Mouse (Mus musculus): ENCODE results near the gene Gga3.

GRCm38 (mm10) chr11:115618732-115619516, 15.1 kb upstream of the Gga3 start:
- no peak for TF ChIP-seq GATA1 (IDR thresholded peaks at IDR 0.05; ENCODE audit: low read length)
- TF ChIP-seq TAL1 (IDR thresholded peaks at IDR 0.05; ENCODE audit: low read length) = no peak
